Mouse (Mus musculus): Measurements from ENCODE around the gene Gm5286. TPM values are rescaled to one million over a fixed set of nuclear protein-coding genes. Genes with fewer than 3 reads are reported as not detected.
"Not testable (repeated sequence)": the region's sequence is repeated elsewhere in the genome, so short reads cannot be mapped to it uniquely, and the experiment has no call there.

The Gm5286 gene
- polyA plus RNA-seq (2014; fragmentation: Nextera tagmentation; extraction: Ambion mirVana) = not detected in 2 replicates

GRCm38 (mm10) chr3:94196414-94196813, at the start of gene Gm5286:
TSS of gene Gm5286 (plus strand) at chr3:94196714.
- not testable (repeated sequence) for DNase-seq (ENCODE audit: low spot score); H3K27ac ChIP-seq (ENCODE audit: low read depth, low read length); H3K4me3 ChIP-seq (ENCODE audit: low read depth, low read length); H3K27me3 ChIP-seq (ENCODE audit: control insufficient read depth, insufficient read depth, low read length); H3K4me1 ChIP-seq (ENCODE audit: control insufficient read depth, insufficient read depth, low read length); H3K9ac ChIP-seq (ENCODE audit: low read length); ATAC-seq (ENCODE audit: insufficient read depth, low FRiP score, low TSS enrichment); H3K36me3 ChIP-seq (ENCODE audit: control insufficient read depth, insufficient read depth, low read length); H3K9me3 ChIP-seq (ENCODE audit: control insufficient read depth, low read length); H3K4me2 ChIP-seq (ENCODE audit: low read depth)
- WGBS = 89% methylated on average over 2 of the region's 4 CpGs

GRCm38 (mm10) chr3:94167351-94167750, 29.2 kb upstream of the Gm5286 start:
- H3K9ac ChIP-seq (ENCODE audit: low read length); H3K27me3 ChIP-seq (ENCODE audit: control insufficient read depth, insufficient read depth, low read length); H3K27ac ChIP-seq (ENCODE audit: low read depth, low read length); H3K4me3 ChIP-seq (ENCODE audit: low read depth, low read length); DNase-seq (ENCODE audit: low spot score); H3K4me1 ChIP-seq (ENCODE audit: control insufficient read depth, insufficient read depth, low read length); H3K36me3 ChIP-seq (ENCODE audit: control insufficient read depth, insufficient read depth, low read length); H3K9me3 ChIP-seq (ENCODE audit: control insufficient read depth, low read length); H3K4me2 ChIP-seq (ENCODE audit: low read depth); ATAC-seq (ENCODE audit: insufficient read depth, low FRiP score, low TSS enrichment): not testable (repeated sequence)

GRCm38 (mm10) chr3:94178093-94178492, 18.4 kb upstream of the Gm5286 start, which contains the start of gene Gm10696:
TSS of gene Gm10696 (minus strand) at chr3:94178193.
- not testable (repeated sequence) for H3K27ac ChIP-seq (ENCODE audit: low read depth, low read length); H3K9ac ChIP-seq (ENCODE audit: low read length); ATAC-seq (ENCODE audit: insufficient read depth, low FRiP score, low TSS enrichment); DNase-seq (ENCODE audit: low spot score); H3K27me3 ChIP-seq (ENCODE audit: control insufficient read depth, insufficient read depth, low read length); H3K4me3 ChIP-seq (ENCODE audit: low read depth, low read length); H3K9me3 ChIP-seq (ENCODE audit: control insufficient read depth, low read length); H3K4me2 ChIP-seq (ENCODE audit: low read depth); H3K4me1 ChIP-seq (ENCODE audit: control insufficient read depth, insufficient read depth, low read length); H3K36me3 ChIP-seq (ENCODE audit: control insufficient read depth, insufficient read depth, low read length)
- WGBS = 86% methylated on average over 1 of the region's 1 CpGs

Other genes starting within 250 kb of the Gm5286 start
- gene Tdpoz5, start 235.4 kb upstream of the Gm5286 start, polyA plus RNA-seq (2014; fragmentation: Nextera tagmentation; extraction: Ambion mirVana) = not detected in 2 replicates
- not detected in 2 replicates for gene Gm9125, start 141.8 kb upstream of the Gm5286 start, polyA plus RNA-seq (2014; fragmentation: Nextera tagmentation; extraction: Ambion mirVana)
- gene Gm10697, start 124.1 kb upstream of the Gm5286 start, polyA plus RNA-seq (2014; fragmentation: Nextera tagmentation; extraction: Ambion mirVana) = not detected in 2 replicates
- not detected in 2 replicates for gene Gm10696, start 18.5 kb upstream of the Gm5286 start, polyA plus RNA-seq (2014; fragmentation: Nextera tagmentation; extraction: Ambion mirVana)
- gene Gm4778, start 67.3 kb downstream of the Gm5286 start, polyA plus RNA-seq (2014; fragmentation: Nextera tagmentation; extraction: Ambion mirVana) = not detected in 2 replicates
- gene Them4, start 113.4 kb downstream of the Gm5286 start, polyA plus RNA-seq (2014; fragmentation: Nextera tagmentation; extraction: Ambion mirVana) = 14.8 TPM in 2 replicates
- 0.19 TPM in 1 of 2 replicates, not detected in the other for gene Them5, start 145.4 kb downstream of the Gm5286 start, polyA plus RNA-seq (2014; fragmentation: Nextera tagmentation; extraction: Ambion mirVana)
- 1.4 and 1.6 TPM in 2 replicates for gene C2cd4d, start 165.7 kb downstream of the Gm5286 start, polyA plus RNA-seq (2014; fragmentation: Nextera tagmentation; extraction: Ambion mirVana)
- gene Rorc, start 176.1 kb downstream of the Gm5286 start, polyA plus RNA-seq (2014; fragmentation: Nextera tagmentation; extraction: Ambion mirVana) = 0.28 TPM in 1 of 2 replicates, not detected in the other
- 0.33 and 0.46 TPM in 2 replicates for gene Lingo4, start 201.8 kb downstream of the Gm5286 start, polyA plus RNA-seq (2014; fragmentation: Nextera tagmentation; extraction: Ambion mirVana)
- gene Tdrkh, start 216.6 kb downstream of the Gm5286 start, polyA plus RNA-seq (2014; fragmentation: Nextera tagmentation; extraction: Ambion mirVana) = 43.8 and 48.1 TPM in 2 replicates
- 64.7 and 68.3 TPM in 2 replicates for gene Mrpl9, start 246.6 kb downstream of the Gm5286 start, polyA plus RNA-seq (2014; fragmentation: Nextera tagmentation; extraction: Ambion mirVana)
- gene Oaz3, start 247.2 kb downstream of the Gm5286 start, polyA plus RNA-seq (2014; fragmentation: Nextera tagmentation; extraction: Ambion mirVana) = 0.23 and 0.41 TPM in 2 replicates